Mouse (Mus musculus) WW6 (cell line): ENCODE data around the gene Ssr2.

Source experiments
- DNase-seq: peaks from one replicate; pipeline ENCODE4 v3.0.0-alpha.2; 2013; ENCODE audit warnings: low read depth, low spot score

Ssr2 gene

GRCm38 (mm10) chr3:88541622-88542401 is 33.9 kb upstream of the Ssr2 start:
- DNase-seq = no peak

DNA sequence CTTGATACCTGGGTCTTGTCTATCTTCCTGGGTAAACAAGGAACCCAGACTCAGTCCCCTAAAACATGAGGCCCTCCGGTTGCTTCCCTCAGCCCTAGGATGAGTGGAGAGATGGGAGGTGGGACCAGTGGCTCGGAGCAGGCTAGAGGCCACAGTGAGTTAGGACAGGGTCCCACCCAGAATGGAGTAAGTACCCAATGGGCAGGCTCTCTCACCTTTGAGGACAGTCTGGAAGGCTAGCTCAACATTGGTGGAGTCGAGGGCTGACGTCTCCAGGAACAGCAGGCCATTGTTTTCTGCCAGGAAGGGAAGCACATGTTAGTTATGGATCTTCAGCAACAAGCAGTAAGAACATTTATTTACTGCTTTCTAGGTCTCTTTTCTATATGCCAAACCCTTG is 33.2 kb upstream of the Ssr2 start:
- DNase-seq = no peak

DNA sequence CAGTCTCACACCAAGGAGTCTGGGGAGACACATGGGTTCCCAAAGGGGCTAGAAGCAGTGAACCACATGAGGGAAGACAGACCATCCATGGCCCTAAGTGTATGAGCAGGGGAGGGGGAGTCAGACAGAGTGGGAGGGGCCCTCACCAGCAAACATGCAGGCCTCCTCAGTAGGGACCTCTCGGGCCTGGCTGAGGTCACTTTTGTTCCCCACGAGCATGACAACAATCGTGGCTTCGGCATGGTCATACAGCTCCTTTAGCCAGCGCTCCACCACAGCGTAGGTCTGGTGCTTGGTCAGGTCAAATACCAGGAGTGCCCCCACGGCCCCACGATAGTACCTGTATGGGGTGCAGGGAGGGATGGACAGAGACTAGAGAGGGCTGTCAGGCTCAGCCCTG is 32.5 kb upstream of the Ssr2 start:
- no peak for DNase-seq

DNA sequence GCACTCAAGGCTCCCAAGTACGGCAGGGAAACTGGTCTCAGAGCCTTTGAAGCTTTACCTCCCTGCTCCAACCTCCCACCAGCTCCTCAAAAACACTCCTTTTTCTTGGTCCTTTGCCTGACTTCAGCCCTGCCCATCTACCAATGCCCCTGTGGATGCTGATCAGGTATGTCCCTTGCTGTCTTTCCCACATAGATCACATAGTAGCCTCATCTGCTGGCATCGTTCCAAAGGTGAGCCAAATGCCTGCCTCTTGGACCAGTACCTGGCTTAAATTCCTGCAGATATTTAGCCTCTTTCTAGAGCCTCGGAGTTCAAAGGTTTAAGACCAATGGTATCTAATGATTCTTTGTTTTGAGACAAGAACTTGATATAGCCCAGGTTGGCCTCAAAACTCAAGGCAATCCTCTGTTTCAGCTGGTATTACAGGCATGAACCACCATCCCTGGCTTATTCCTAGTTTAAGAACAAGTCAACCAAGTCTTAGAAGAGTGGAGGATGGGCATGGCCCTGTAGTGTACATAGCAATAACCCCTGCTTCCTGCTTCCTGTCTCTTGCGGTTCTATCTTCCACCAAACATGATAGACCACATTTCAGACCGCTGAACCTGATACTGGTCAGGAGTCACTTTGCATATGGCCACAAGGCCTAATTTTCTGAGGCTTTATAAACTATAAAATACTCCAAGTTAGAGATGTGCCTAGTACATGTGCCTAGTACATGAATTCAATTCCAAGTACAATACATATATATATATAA is 31.8 kb upstream of the Ssr2 start:
- no peak for DNase-seq

DNA sequence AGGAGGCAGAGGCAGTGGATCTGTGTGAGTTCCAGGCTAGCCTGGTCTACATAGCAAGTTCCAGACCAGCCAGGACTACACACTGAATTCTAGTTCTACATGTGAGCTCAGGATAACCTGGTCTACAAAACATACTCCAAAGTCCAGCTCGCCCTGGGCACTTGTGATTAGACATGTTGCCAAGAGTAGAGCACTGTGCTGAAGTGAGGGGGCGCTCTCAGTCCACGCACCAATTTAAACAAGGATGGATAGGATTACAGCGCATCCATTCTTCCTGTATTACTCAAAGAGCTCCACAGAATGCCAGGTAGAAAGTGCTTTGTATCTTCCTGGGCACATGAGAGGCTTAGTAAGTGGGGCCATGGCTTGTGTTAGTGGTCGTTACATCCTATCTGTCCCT is 31.2 kb upstream of the Ssr2 start:
- no peak for DNase-seq

DNA sequence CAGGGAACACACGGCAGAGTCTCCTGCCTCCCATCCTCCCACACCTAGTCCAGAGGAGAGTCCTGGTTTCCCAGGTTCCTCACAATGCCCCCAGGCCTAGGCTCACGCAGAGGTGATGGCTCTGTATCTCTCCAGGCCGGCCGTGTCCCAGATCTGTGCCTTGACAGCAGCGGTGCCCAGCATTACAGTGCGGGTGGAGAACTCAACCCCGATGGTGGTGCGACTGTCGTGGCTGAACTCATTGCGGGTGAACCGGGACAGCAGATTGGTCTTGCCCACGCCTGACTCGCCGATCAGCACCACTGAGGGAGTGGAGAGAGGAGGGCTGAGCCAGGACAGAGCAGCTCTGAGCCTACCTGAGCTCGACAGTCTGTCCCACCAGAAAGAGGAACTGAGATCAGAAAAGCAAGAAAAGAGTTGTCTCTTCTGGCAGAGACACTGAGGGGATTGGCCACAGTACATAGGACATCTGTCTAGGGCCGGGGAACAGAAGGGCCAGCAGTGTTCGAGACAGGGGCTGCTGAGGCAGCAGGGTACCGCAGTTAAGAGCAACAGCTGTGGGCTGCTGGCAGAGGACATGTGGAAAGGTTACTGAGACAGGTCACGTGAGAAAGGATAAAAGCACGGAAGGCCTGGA is 30.6 kb upstream of the Ssr2 start:
- no peak for DNase-seq

DNA sequence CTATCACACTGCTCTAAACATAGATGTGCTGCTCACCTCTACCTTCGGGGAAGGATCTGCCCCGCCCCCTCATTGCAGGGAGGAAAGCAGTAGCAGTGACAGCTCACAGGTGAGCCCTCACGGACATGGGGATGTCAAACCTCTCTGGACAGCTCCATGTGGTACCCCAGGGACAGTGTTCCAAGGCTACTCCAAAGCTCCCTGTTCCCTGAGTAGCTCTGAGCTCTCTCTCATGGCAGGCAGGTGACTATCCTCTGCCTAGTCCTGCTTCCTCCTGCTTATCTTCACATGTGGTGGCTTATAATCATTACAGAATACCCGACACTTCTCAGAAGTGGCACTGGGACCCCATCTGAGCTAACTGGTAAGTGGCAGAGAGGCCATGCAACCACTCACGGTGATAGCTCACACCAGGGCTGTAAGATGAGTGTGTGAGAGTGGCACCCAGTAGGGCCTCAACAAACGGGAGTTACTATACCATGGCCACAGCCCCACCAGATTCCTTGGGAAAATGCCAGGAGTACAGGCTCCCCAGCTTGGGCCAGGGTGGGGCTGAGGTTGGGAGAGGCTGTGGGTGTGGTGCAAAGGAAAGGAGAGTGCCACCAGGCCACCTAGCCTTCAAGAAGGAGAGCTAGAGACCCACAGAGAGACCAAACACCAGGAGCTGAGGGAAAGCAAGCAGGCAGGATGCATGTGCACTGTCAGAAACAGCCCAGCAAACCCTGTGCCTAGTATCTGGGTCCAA is 28.8 kb upstream of the Ssr2 start:
- no peak for DNase-seq

GRCm38 (mm10) chr3:88548180-88548917 is 27.3 kb upstream of the Ssr2 start, which contains the start of gene Rab25:
Gene Rab25, minus strand, starts transcription at chr3:88548300.
- no peak for DNase-seq

DNA sequence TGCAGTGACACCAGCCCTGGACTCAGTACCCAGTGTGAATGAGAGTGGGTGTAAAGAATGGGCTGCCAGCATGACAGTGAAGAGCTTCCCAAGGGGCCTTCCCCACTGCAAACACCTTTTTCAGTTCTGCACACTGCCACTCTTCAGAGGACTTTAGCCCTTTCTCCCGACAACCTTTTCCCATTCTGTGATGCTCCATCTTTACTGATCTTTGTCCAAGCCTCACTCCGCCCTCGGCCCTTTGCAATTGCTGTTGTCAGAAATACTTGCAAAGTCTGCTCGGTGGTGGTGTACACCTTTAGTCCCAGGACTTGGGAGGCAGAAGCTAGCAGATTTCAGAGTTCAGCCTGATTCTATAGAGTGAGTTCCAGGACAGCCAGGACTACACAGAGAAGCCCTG is 24.1 kb upstream of the Ssr2 start:
- DNase-seq = no peak

DNA sequence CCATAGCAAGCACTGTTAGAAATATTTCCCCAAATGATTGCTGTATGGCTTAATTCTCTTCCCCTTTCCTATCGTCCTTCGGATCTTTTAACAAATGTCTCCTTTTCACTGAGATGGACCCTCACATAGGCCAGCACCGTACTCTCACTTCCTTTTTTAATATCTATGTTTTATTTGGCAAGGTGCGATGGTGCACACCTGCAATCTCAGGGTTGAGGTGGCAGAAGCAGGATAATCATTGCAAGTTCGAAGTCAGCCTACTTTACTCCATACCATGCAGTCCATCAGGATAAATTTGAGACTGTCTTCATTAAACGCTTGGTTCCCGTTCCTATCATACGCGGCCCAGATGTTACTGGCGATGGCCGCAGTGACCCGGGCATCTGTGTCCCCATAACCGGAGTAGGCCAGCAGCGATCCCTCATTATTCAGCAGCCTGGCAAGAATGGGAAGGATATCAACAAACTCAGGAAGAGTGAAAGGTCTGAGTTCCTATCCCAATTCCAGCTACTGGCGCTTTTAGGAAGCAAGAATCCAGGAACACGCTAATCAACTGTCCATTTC is 23.5 kb upstream of the Ssr2 start:
- DNase-seq = no peak

DNA sequence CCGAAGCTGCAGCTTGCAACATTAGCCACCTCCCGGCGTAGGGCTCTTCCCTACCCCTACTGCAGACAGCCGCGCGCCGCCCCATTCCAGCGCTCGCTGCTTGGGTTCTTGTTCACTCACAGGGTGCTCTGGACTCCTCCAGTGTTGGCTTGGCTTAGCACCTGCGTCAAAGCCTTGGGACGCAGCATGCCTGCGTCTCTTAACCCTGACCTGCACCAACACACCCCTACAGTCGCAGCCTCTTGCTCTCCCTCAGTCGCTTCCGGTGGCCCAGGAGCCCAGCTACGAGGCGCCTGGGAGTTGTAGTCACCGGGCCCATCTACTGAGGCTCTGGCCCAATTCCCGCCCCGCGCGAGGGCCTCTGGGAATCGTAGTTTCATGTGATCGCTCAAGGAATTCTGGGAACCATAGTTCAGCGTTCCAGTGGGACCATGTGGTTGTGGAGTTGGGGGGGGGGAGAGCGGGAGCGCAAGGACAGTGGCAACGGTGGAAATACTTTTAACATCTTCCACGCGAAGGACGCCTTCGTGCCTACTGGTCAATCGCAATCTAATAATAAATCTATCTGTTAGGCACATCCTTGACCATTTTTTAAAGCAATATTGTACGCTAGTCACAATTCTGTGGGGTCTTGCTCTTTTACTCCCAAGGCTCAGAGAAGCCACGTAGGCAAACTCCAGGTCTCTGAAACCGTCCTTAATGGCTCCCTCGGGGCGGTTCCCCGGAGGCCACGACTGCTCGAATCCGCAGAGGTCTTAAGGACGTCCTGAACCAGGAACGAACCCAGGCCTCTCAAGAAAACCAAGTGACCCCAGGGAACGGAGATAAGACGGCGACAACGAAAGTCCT is 22.8 kb upstream of the Ssr2 start, which contains the start of gene Lamtor2:
Lamtor2 (minus strand) TSS at position 399 of the 849 bp plus-strand sequence.
- DNase-seq = peak; percentile 93

DNA sequence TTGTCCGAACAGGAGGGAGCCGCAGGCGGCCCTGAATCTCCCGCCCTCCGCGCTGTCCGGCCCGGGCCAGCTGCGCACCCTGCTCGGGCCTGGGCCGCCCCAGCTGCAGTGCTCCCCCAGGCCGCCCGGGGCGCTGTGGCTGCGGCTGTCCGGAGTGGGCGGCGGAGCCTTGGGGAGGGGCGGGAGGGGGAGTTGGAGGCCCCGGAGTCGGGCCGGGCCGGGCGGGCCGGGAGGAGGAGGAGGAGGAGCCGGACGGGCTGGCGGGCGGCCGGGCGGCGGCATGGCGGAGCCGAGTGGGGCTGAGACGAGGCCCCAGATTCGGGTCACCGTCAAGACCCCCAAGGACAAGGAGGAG is 22.2 kb upstream of the Ssr2 start, which contains the start of gene Ubqln4:
Ubqln4 (plus strand) TSS at position 234 of the 355 bp plus-strand sequence.
- peak; percentile 72 for DNase-seq

- DNase-seq = no peak
Observed at GRCm38 (mm10) chr3:88553880-88554586, 21.6 kb upstream of the Ssr2 start.

DNA sequence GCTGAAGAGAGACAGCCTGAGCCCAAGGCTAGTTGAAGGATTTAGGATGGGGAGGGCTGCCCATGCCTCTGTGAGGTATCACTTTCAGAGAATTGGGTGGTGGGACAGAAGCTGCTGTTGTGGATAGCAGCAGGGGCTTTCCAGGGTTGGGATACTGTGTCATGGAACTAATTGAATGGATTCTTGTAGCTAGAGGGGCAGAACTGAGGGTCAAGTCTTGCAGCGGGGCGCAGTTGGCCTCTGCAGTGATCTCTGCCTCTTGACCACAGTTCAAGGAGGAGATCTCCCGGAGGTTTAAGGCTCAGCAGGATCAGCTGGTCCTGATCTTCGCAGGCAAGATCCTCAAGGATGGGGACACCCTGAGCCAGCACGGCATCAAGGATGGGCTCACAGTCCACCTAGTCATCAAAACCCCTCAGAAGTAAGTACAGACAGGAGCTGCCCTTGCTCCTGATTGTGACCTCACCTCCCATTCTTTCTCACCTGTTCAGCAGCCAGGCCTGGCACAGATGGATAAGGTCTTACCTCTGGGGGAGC is 20.5 kb upstream of the Ssr2 start:
- DNase-seq = no peak

DNA sequence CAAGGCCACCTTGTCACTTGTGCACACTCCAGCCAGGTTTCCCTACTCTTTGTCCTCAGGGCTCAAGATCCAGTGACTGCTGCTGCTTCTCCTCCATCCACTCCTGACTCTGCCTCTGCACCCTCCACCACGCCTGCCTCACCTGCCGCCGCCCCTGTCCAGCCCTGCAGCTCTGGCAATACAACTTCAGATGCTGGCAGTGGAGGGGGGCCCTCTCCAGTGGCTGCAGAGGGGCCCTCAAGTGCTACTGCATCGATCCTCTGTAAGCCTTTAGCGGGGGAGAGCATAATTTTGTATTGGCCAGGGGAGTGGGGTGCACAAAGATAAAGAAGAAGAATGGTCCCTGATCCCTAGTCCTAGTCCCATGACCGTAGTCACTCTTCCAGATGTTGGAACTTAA is 19.9 kb upstream of the Ssr2 start:
- no peak for DNase-seq

DNA sequence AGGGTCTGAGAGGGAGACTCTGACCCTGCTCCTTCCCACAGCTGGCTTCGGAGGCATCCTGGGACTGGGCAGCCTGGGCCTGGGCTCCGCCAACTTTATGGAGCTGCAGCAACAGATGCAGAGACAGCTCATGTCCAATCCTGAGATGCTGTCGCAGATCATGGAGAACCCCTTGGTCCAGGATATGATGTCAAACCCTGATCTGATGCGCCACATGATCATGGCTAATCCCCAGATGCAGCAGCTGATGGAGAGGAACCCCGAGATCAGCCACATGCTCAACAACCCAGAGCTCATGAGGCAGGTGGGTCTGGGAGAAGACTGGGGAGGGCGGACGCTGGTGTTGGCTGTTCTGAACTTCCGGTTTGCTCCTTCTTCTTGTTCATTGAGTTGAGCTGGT is 19.1 kb upstream of the Ssr2 start:
- DNase-seq = no peak

GRCm38 (mm10) chr3:88559596-88559995 is 16.1 kb upstream of the Ssr2 start:
- DNase-seq = no peak

GRCm38 (mm10) chr3:88561989-88562388 is 13.7 kb upstream of the Ssr2 start:
- no peak for DNase-seq

DNA sequence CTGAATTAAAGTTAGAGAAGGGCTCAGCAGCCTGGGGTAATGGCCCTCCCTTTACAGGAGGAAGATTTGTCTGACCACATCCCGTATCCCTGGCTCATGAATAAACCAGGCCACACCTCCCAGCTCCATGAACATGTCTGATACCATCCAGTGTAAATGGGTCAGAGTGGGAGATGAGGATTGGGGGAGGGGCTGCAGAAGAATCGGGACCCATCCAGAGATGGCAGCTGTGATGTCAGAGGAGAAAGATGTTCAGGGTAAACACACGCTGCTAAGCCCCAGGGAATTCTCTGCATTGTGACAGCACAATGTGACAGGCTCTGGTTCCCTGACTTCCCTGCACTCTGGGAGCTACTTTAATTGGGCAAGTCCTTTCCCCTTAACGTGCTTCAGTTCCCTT is 12.2 kb upstream of the Ssr2 start:
- DNase-seq = no peak
